Mouse (Mus musculus) stomach, postnatal 0 days (tissue): ENCODE results near the gene Foxk1.

Experiments used
- CTCF ChIP-seq: IDR thresholded peaks from 2 replicates; pipeline ENCODE4 v1.5.1; 2016; ENCODE audit warnings: antibody characterized with exemption, low read depth, mild to moderate bottlenecking, moderate library complexity
- EP300 ChIP-seq: optimal IDR thresholded peaks from 2 replicates; pipeline ENCODE3; 2016; ENCODE audit warnings: antibody characterized with exemption

DNA sequence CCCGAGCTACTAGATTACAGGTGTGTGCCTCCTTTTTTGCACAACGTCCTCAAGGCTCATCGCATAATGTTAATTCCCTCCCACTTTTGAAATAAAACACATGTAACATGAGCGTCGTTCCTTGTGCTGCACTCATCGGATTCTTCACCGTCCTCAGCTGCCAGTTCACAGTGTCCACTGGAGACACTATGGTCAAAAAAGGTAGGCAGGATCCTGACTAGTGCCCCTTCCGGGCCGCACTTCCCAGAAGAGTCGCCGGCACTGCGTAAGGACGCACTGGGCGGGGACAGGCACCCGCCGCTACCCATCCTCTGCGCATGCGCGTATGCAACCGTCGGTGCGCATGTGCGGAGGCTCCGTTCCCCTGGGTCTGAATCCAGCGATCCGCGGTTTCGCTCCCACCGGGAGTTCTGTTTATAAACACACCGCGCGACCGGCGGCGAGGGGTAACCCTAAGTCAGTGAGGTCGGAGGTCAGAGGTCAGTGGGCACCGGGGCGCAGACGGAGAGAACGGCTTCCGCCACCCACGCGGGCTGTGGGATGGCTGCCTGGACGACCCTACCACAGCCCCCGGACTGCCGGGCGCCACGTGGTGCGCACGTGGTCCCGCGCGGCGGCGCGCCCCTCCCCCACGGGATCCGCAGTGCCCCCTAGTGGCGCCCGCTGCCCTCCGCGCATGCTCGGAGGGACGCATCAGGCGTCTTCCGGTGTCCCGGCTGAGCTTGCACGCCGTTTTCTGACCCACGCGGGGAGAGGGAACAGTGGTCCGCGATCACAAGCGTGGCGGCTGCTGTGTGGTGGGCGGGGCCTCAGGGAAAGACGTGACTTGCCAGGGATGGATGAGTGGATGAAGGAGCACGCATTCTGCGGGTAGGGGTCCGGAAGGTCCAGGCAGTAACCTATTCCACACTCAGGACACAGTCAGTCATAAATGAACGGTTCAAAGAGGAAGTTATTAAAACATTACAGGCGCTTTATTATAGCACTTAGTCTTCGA, 33.9 kb upstream of the Foxk1 start:
- TF ChIP-seq CTCF, result peak; percentile 94
- peak; percentile 89 for TF ChIP-seq EP300
